Mouse (Mus musculus) heart, adult 2 months (tissue): ENCODE measurements around the gene Fbxl21. TPM values are rescaled to one million over a fixed set of nuclear protein-coding genes. Genes with fewer than 3 reads are reported as not detected.

ENCODE experiments used
- DNase-seq, 2 experiments: peaks; one replicate each; pipeline ENCODE4 v3.0.0; 2021
- H3K27ac ChIP-seq: fragments of 200-600 bp; 2 replicates; pipeline ENCODE4 v1.8.1; 2022
- H3K27me3 ChIP-seq: fragments of 200-500 bp; 2 replicates; pipeline ENCODE4 v1.6.1; 2012; ENCODE audit warnings: mild to moderate bottlenecking, low read length, inconsistent platforms, mixed read lengths; ENCODE audit not compliant: control insufficient read depth, insufficient read depth
- H3K36me3 ChIP-seq: fragments of 200-500 bp; 2 replicates; pipeline ENCODE4 v1.6.1; 2012; ENCODE audit warnings: low read length, inconsistent platforms; ENCODE audit not compliant: control insufficient read depth, insufficient read depth
- H3K4me1 ChIP-seq: fragments of 200-500 bp; 2 replicates; pipeline ENCODE4 v1.6.1; 2011; ENCODE audit warnings: low read length; ENCODE audit not compliant: control insufficient read depth, insufficient read depth
- H3K4me3 ChIP-seq: fragments of 200-600 bp; 2 replicates; pipeline ENCODE4 v1.8.1; 2022
- H3K79me2 ChIP-seq: fragments of 200-500 bp; replicated peaks from 2 replicates; pipeline ENCODE4 v1.6.1; 2012; ENCODE audit warnings: mild to moderate bottlenecking, inconsistent platforms, low read length, moderate library complexity, mixed read lengths; ENCODE audit not compliant: control insufficient read depth, insufficient read depth
- H3K9ac ChIP-seq: fragments of 200-500 bp; 2 replicates; pipeline ENCODE4 v1.6.1; 2012; ENCODE audit warnings: low read depth, mild to moderate bottlenecking, control low read depth, inconsistent platforms, low read length, mixed read lengths
- CTCF ChIP-seq: fragments of 200-600 bp; IDR thresholded peaks from 2 replicates; pipeline ENCODE4 v1.8.1; 2022; ENCODE audit warnings: antibody characterized with exemption, mild to moderate bottlenecking, moderate library complexity
- EP300 ChIP-seq: fragments of 200-500 bp; IDR thresholded peaks from 2 replicates; pipeline ENCODE4 v1.6.1; 2011; ENCODE audit warnings: low read depth, low read length, control low read depth; ENCODE audit not compliant: insufficient read depth
- POLR2A ChIP-seq: fragments of 200-500 bp; IDR thresholded peaks from 2 replicates; pipeline ENCODE4 v1.6.1; 2011; ENCODE audit warnings: mild to moderate bottlenecking, low read depth, low read length, control low read depth; ENCODE audit not compliant: insufficient read depth
- WGBS: fragments of 180-500 bp; shearing (Covaris S2); methylation state at CpG from one replicate; pipeline ENCODE4 v1.1.7; 2018; 5-methylcytosine and 5-hydroxymethylcytosine counted together
- intact Hi-C: fragments of 180-260 bp; cut with DNase I; formaldehyde crosslinking; loops from one replicate; pipeline ENCODE4 v1.15.1; 2025
- polyA plus RNA-seq: library from polyadenylated mRNA; depleted of rRNA; stranded (reverse); fragments of >200 nt; gene quantifications from 2 replicates; pipeline ENCODE4 v1.2.3, GENCODE M21; 2012
- total RNA-seq, 2 experiments: library from RNA; stranded (reverse); gene quantifications; 2 replicates each; pipeline ENCODE4 v1.2.3; 2021

Fbxl21 gene
- total and polyA plus RNA-seq, 3 experiments = 0.31 to 0.97 (median 0.68) TPM

DNA sequence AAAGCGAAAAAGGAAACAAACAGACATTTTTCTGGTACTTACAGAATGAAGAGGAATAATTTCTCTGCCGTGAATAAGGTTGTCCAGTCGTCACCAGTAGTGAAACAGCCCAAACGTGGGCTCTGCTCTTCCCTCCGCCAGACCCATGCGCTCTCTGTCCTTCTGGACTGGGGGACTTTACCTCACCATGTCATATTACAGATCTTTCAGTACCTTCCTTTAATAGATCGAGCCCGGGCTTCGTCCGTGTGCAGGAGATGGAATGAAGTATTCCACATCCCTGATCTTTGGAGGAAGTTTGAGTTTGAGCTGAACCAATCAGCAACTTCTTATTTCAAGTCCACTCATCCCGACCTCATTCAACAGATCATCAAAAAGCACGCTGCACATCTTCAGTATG is 4.6 kb downstream of the Fbxl21 start:
- 85% methylated on average over 12 of the region's 12 CpGs for WGBS
- H3K27me3 ChIP-seq = no peaks in the 10 kb centered on the region
- H3K27ac ChIP-seq = no peak overlapping the region
- H3K36me3 ChIP-seq = no peaks in the 10 kb centered on the region
- peaks cover 2% of the 10 kb centered on the region; the same call in 1 of the 2 replicates for H3K4me1 ChIP-seq
- H3K9ac ChIP-seq = no peak overlapping the region
- DNase-seq = peak in 1 of 2 experiments; percentile 5
- intact Hi-C loops = no loop called here
- no peaks in the 10 kb centered on the region for H3K79me2 ChIP-seq
- H3K4me3 ChIP-seq = no peak overlapping the region
- TF ChIP-seq EP300 = no peak
- TF ChIP-seq POLR2A = no peak
- no peak for TF ChIP-seq CTCF

DNA sequence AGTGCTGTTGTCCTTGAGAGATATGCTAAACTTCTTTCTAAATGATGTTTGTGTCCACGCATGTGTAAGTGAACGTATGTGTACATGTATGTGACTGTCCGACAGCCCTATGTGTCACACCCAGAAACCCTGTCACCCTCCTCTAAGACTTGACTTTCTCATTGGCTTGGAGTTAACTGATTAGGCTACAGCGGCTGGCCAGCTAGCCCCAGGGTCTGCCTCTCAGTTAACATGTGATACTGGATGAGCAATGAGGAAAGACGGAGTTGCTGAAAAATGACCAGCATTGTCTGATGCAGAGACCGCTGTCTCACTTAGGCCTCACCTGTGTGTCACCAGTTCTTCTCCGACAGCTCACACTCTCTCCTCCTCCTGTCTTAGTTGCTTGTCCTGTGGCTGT is 5.6 kb downstream of the Fbxl21 start:
- H3K79me2 ChIP-seq = no peaks in the 10 kb centered on the region
- H3K27me3 ChIP-seq = no peaks in the 10 kb centered on the region
- H3K4me1 ChIP-seq = peaks cover under 1% of the 10 kb centered on the region; the same call in 1 of the 2 replicates
- no peak for TF ChIP-seq POLR2A
- no peak for TF ChIP-seq EP300
- no peak for TF ChIP-seq CTCF
- WGBS = 96% methylated on average over 7 of the region's 7 CpGs
- DNase-seq = no peak
- no peaks in the 10 kb centered on the region for H3K36me3 ChIP-seq
- H3K27ac ChIP-seq = no peak overlapping the region
- H3K9ac ChIP-seq = no peak overlapping the region
- H3K4me3 ChIP-seq = no peak overlapping the region
- intact Hi-C loops = no loop called here

DNA sequence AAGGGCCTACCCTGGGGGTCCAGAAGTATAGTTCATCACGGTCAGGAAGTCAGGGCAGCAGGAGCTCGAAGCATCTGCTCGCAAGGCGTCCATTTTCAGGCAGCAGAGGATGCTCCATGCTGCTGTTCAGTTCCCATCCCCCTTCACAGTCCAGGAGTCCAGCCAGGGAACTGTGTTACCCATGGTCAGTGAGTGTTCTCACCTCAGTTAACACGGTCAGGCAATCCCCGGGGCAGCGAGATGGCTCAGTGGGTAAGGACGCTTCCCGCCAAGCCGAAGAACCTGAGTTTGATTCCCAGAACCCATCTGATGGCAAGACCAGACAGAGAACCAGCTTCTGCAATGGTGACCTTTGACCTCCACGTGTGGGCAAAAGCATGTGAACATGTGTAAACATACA is 6.0 kb downstream of the Fbxl21 start:
- TF ChIP-seq EP300 = no peak
- no peak for TF ChIP-seq CTCF
- no peak for TF ChIP-seq POLR2A
- no peak overlapping the region for H3K9ac ChIP-seq
- H3K4me3 ChIP-seq = no peak overlapping the region
- H3K4me1 ChIP-seq = no peaks in the 10 kb centered on the region
- no peaks in the 10 kb centered on the region for H3K36me3 ChIP-seq
- H3K79me2 ChIP-seq = no peaks in the 10 kb centered on the region
- H3K27me3 ChIP-seq = no peaks in the 10 kb centered on the region
- DNase-seq = no peak
- no peak overlapping the region for H3K27ac ChIP-seq
- intact Hi-C loops = no loop called here
- 88% methylated on average over 11 of the region's 11 CpGs for WGBS

DNA sequence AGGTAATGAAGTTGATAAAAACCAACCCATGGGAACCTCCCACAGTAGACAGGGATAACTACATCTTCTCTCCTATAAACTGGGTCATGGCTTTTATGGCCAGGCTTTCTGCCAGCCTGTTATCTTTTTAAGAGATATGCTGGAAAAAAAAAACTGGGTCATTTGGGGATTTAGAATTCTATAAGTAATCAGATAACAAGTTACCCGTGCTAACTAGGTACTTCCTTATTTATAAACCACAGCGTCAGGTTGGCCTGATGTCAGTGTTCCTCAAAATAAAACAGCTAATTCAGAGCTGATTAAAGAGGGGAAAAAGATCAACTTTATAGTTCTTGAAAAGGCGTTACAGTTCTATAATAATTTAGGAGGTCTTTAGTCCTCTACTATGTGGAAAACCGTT is 6.8 kb downstream of the Fbxl21 start:
- Histone ChIP-seq H3K27ac (no peak overlapping the region), H3K4me3 (no peak overlapping the region), H3K4me1 (no peaks in the 10 kb centered on the region), H3K79me2 (no peaks in the 10 kb centered on the region), H3K36me3 (no peaks in the 10 kb centered on the region), H3K9ac (no peak overlapping the region), H3K27me3 (no peaks in the 10 kb centered on the region)
- DNase-seq = no peak
- 54% methylated on average over 4 of the region's 4 CpGs for WGBS
- intact Hi-C loops = no loop called here
- TF ChIP-seq EP300 = no peak
- TF ChIP-seq CTCF = no peak
- no peak for TF ChIP-seq POLR2A

DNA sequence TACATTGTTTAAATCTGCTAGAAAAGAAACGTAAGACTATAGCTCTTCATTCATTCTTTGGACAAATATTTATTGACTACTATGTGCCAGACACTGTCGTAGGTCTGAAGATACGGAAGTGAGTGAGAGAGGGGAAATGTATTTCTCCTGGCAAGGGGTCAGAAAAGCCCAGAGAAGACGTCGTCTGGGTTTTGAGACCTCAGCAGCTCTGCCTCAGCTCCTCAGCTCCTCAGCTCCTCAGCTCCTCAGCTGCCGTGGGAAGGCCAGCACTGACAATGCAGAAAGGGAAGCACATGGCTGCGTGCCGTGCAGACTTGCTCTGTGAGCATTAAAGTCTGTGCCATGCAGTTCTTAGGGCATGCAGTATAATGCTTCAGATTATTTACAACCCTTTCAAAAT is 7.4 kb downstream of the Fbxl21 start:
- no peaks in the 10 kb centered on the region for H3K79me2 ChIP-seq
- H3K36me3 ChIP-seq = no peaks in the 10 kb centered on the region
- H3K27ac ChIP-seq = no peak overlapping the region
- intact Hi-C loops = no loop called here
- H3K4me1 ChIP-seq = no peaks in the 10 kb centered on the region
- no peak for TF ChIP-seq EP300
- no peak for TF ChIP-seq POLR2A
- no peak for TF ChIP-seq CTCF
- no peak for DNase-seq
- 42% methylated on average over 8 of the region's 8 CpGs for WGBS
- H3K4me3 ChIP-seq = no peak overlapping the region
- no peaks in the 10 kb centered on the region for H3K27me3 ChIP-seq
- H3K9ac ChIP-seq = no peak overlapping the region

DNA sequence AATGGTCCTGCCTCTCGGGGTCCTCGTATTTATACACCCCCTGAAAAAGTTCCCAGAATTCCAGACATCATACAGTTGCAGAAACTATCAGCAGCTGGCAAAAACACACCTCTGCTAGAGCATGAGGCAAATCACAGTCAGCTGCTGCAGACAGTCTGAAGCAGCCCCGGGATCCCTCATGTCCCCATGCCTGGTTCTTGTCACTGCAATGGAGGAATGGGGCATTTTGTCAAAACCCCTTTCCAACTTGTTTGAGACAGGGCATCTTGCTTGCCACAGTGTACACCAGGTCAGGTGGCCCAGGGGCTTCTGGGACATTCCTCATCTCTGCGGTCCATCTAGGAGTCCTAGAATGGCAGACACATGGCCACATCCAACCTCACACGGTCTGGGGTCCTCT is 12.7 kb downstream of the Fbxl21 start:
- Histone ChIP-seq H3K27ac (no peak overlapping the region), H3K36me3 (no peaks in the 10 kb centered on the region), H3K27me3 (no peaks in the 10 kb centered on the region), H3K9ac (no peak overlapping the region), H3K79me2 (no peaks in the 10 kb centered on the region), H3K4me1 (no peaks in the 10 kb centered on the region), H3K4me3 (no peak overlapping the region)
- TF ChIP-seq EP300 (no peak), CTCF (no peak), POLR2A (no peak)
- 85% methylated on average over 5 of the region's 5 CpGs for WGBS
- intact Hi-C loops = no loop called here
- DNase-seq = peak in 1 of 2 experiments; percentile 5
